Mouse (Mus musculus) gastrocnemius, adult 18-20 months (tissue): ENCODE data around the gene Cacna1s. TPM values are rescaled to one million over a fixed set of nuclear protein-coding genes. Genes with fewer than 3 reads are reported as not detected.

Source experiments
- DNase-seq: peaks from one replicate; pipeline ENCODE4 v3.0.0; 2021; ENCODE audit warnings: low spot score
- total RNA-seq, 2 experiments: library from RNA; stranded (reverse); gene quantifications; 2 replicates each; pipeline ENCODE4 v1.2.3; 2021

The Cacna1s gene
- total RNA-seq, 2 experiments from 2014 or later: 824 to 1,030 TPM

GRCm38 (mm10) chr1:136109464-136109863 is 56.9 kb downstream of the Cacna1s start:
- DNase-seq: no peak

DNA sequence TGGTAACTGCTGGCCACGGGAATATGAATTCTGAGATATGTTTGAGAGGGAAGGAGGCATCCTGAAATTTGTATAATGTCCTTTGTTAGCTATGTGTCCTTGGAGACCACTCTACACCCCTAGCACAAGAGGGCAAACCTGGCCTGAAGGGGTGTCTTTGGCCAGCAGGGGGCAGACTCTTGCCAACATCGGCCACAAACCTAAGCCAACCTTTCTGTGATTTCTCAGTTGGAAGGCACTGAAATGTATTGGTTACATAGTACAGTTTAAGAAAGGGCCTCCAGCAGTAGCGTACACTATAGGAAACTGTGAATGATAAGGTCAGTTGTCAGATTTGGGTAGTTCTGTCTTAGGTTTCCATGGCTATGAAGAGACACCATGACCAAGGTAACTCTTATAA is 63.6 kb downstream of the Cacna1s start:
- DNase-seq: peak; percentile 61

GRCm38 (mm10) chr1:136117069-136117468 is 64.5 kb downstream of the Cacna1s start:
- no peak for DNase-seq

- peak; percentile 81 for DNase-seq
Observed at GRCm38 (mm10) chr1:136118875-136119274, 66.3 kb downstream of the Cacna1s start.

- DNase-seq: no peak
Observed at GRCm38 (mm10) chr1:136119571-136120262, 67.2 kb downstream of the Cacna1s start.

DNA sequence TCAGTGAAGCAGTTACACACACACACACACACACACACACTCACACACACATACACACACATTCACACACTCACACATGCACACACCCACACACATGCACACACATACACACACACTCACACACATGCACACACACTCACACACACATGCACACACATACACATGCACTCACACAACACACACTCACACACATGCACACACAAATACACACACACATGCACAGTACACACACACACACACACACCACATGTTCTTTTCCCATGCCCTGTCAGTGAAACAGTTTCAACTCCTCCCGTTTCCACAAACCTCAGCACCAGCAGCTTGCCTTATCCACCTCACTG is 67.7 kb downstream of the Cacna1s start:
- no peak for DNase-seq

DNA sequence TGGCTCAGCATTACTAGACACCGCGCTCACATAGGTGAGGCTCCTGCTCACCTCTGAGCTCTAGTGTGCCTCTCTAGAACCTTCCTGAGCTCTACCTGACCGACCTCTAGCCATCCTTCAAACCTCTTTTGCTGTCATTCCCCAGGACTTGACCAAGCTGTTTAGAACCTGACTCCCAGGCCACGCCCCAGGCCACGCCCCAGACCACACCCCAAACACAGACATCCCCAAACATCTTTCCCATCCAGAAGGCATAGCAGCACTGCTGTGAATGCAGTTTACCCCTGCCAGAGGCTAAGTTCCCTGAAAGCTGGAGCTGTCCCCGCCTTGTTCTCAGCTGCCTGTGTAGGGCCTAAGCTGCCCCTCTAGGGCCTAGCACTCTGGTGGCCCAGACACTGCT is 68.2 kb downstream of the Cacna1s start:
- DNase-seq: no peak

DNA sequence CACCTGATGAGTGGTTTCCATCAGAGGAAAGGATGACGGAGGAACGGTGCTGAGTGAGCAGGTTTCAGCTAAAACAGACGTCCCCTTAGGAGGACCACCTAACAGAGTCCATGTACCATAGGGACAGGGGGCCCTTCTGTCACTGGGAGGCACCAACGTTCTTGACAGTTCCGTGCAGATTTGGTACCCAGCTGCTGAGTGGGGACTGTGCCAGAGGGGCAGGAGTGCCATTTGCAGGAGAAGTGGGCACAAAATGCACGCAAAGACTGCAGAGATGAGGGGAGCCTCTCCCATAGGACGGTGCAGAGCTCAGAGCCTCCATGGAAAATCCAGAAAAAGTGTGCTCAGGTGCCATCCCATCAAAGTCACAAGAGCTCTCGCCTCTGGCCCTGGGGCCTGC is 69.5 kb downstream of the Cacna1s start:
- no peak for DNase-seq

- DNase-seq: no peak
Observed at GRCm38 (mm10) chr1:136126159-136126765, 73.7 kb downstream of the Cacna1s start.

DNA sequence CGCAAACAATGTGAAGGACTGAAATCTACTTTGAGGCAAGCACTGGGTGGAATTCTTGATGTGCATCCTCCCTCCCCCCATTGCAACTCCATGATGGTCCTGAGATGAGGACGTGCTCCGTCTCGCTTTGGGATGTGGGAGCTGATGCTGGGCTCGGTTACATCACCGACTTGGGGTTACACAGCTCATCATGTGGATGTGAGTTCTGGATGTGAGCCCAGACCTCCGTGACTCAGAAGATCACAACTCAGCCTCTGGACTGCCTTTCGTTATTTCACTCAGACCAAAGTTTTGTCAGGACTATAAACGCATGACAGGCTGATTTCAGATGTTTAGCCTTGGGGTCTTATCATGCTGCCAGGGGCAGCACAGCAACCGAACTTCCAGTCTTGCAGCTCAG is 74.3 kb downstream of the Cacna1s start:
- DNase-seq: peak; percentile 80

DNA sequence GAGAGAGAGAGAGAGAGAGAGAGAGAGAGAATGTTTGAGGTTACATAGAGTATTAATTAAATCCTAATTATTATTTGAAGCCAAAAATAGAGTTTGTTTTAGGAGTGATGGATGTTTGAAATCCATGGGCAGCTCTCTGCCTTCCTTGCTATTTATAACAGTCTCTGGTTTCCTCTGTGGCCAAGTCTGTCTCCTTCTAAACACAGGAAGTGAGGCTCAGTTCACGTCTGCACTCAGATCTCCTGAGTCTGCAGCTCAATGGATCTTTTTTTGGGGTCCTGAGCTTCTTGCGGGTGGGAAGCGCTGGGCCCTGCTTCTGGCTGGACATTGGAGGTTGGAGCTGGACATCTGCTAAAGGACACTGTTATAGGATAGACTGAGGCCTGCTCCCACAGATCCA is 75.3 kb downstream of the Cacna1s start:
- DNase-seq: no peak

GRCm38 (mm10) chr1:136128416-136128815 is 75.9 kb downstream of the Cacna1s start:
- no peak for DNase-seq

- no peak for DNase-seq
Observed at GRCm38 (mm10) chr1:136128944-136129589, 76.5 kb downstream of the Cacna1s start.

- DNase-seq: no peak
Observed at GRCm38 (mm10) chr1:136130107-136130506, 77.6 kb downstream of the Cacna1s start.

GRCm38 (mm10) chr1:136130951-136131558 is 78.5 kb downstream of the Cacna1s start, which contains the start of gene Kif21b:
Gene Kif21b (plus strand): TSS chr1:136131389.
- peak; percentile 85 for DNase-seq

DNA sequence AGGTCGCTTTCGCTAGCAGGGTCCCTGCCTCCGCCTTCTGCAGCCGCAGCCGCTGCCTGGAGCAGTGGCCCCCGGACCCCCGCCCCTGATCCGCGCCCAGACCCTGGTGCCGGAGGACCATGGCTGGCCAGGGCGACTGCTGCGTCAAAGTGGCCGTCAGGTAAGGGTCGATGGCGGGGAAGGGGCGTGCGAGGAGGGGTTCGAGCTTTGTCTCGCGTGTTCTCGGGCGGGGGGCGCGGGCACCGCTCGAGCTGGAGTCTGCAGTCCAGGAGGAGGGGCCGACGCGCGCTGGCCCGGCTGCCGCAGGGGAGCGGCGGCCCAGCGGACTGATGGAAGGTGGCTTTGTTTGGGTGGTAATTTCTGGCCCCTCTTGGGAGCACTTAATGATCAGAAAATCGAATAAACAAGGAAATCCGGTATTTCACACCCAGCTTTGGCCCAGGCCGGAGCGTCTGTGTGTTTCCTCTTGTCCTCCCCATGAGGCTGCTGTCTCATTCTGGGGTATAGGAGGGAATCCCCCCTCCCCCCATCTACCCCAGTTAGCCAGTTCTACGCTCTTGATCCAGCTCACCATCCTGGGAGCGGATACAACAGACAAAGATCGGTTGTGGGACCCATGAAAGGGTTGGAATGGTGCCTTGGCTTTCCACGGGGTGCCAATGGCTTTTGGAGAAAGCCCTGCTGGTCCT is 79.2 kb downstream of the Cacna1s start:
- DNase-seq: no peak

GRCm38 (mm10) chr1:136132386-136133201 is 80.0 kb downstream of the Cacna1s start:
- no peak for DNase-seq

DNA sequence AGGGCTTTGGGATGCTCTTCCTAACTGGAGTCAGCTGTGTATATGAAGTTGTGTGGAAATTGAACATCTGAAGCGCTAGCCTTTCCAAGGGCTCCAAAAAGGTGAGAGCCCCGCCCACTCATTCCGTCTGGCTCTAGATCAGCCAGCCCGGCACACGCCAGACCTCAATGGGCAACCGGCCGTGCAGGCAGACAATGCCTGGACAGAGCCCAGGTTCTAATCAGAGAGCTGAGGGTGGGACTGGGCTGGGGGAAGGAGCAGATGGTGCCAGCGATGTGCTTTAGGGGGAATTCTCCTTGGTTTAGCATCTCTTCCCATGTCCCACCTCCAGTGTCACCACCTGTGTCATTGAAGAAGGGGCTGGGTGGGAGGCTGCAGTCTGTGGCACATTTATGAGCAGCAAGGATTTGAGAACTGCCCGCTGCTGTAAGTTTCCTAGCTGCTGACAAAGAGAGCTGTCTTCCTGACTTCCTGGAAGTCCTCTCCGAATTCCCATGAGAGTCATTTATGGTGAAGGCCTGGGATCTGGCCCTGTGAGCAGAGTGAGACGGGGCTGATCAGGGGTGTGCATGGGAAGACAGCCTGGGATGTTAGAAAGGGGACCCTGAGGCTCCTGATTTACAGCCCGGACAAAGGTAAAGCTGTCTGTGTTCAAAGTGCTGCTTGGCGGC is 81.2 kb downstream of the Cacna1s start:
- no peak for DNase-seq

- no peak for DNase-seq
Observed at GRCm38 (mm10) chr1:136134547-136134946, 82.0 kb downstream of the Cacna1s start.

- no peak for DNase-seq
Observed at GRCm38 (mm10) chr1:136135046-136135445, 82.5 kb downstream of the Cacna1s start.
